Mouse (Mus musculus) G1E (cell line): ENCODE measurements around the gene Adam23. TPM values are rescaled to one million over a fixed set of nuclear protein-coding genes. Genes with fewer than 3 reads are reported as not detected.

ENCODE experiments used
- ATAC-seq: 2 replicates; pipeline ENCODE4 v1.8.0; 2016; ENCODE audit warnings: mild to moderate bottlenecking; ENCODE audit not compliant: insufficient number of reproducible peaks, poor library complexity, low FRiP score, severe bottlenecking; ENCODE audit errors: extremely low read depth
- DNase-seq: peaks from one replicate; pipeline ENCODE4 v3.0.0; 2012; ENCODE audit warnings: low spot score
- H3K27me3 ChIP-seq: 2 replicates; pipeline ENCODE4 v1.6.1; 2012; ENCODE audit warnings: mild to moderate bottlenecking, low read length, inconsistent platforms; ENCODE audit not compliant: insufficient read depth
- H3K36me3 ChIP-seq: replicated peaks from 2 replicates; pipeline ENCODE3; 2012; ENCODE audit warnings: mild to moderate bottlenecking, inconsistent platforms
- H3K4me1 ChIP-seq: 2 replicates; pipeline ENCODE4 v1.6.1; 2012; ENCODE audit warnings: low read depth, low read length, inconsistent platforms, mixed read lengths; ENCODE audit not compliant: insufficient read depth
- H3K4me3 ChIP-seq: 2 replicates; pipeline ENCODE4 v1.5.1; 2012; ENCODE audit warnings: low read depth, mild to moderate bottlenecking, inconsistent platforms, low read length, moderate library complexity, mixed read lengths
- H3K9me3 ChIP-seq: replicated peaks from 2 replicates; pipeline ENCODE4 v1.6.1; 2012; ENCODE audit warnings: inconsistent platforms
- CTCF ChIP-seq: IDR thresholded peaks from 2 replicates; pipeline ENCODE4 v1.5.1; 2012; ENCODE audit warnings: low read depth, low read length, inconsistent platforms, mixed read lengths
- GATA1 ChIP-seq: IDR thresholded peaks from 2 replicates; pipeline ENCODE4 v1.6.1; 2012; ENCODE audit warnings: borderline replicate concordance, low read length, inconsistent platforms, mixed read lengths
- GATA2 ChIP-seq: IDR thresholded peaks from 2 replicates; pipeline ENCODE4 v1.6.1; 2012; ENCODE audit warnings: low read depth, low read length, inconsistent platforms, borderline replicate concordance
- POLR2AphosphoS5 ChIP-seq: IDR thresholded peaks from 2 replicates; pipeline ENCODE4 v1.6.1; 2012; ENCODE audit warnings: low read depth, low read length, inconsistent platforms; ENCODE audit not compliant: insufficient replicate concordance
- TAL1 ChIP-seq: conservative IDR thresholded peaks from 2 replicates; pipeline ENCODE4 v1.6.1; 2012; ENCODE audit warnings: low read depth, low read length, inconsistent platforms, mixed read lengths
- polyA plus RNA-seq: library from polyadenylated mRNA; stranded (reverse); fragments of >175 nt; gene quantifications from 2 replicates; pipeline ENCODE4 v1.2.3, GENCODE M21; 2012
- total RNA-seq, 2 experiments: library from RNA; stranded (forward) in 1 of 2; stranded (reverse) in 1 of 2; fragments of 200-1000 nt in 1 of 2; fragments of >200 nt in 1 of 2; fragmentation: Nextera tagmentation in 1 of 2; gene quantifications; 2 replicates each; pipeline ENCODE4 v1.2.3; 2014 to 2017

Adam23 gene
- total and polyA plus RNA-seq, 3 experiments: 0.33 TPM; not detected in 2

- H3K4me3 ChIP-seq: no peak overlapping the region
- ATAC-seq (no peak), DNase-seq (no peak)
- no peaks in the 10 kb centered on the region for H3K9me3 ChIP-seq
- peaks cover 8% of the 10 kb centered on the region; the same call in 1 of the 2 replicates for H3K27me3 ChIP-seq
- TF ChIP-seq GATA2 (no peak), CTCF (no peak), POLR2AphosphoS5 (no peak), GATA1 (no peak), TAL1 (no peak)
- no peaks in the 10 kb centered on the region for H3K36me3 ChIP-seq
- no peaks in the 10 kb centered on the region for H3K4me1 ChIP-seq
These were observed 13.8 kb upstream of the Adam23 start for GRCm38 (mm10) chr1:63431842-63432241.

GRCm38 (mm10) chr1:63434052-63434451 is 11.6 kb upstream of the Adam23 start:
- no peaks in the 10 kb centered on the region for H3K36me3 ChIP-seq
- ATAC-seq: no peak
- TF ChIP-seq GATA1 (no peak), GATA2 (no peak), TAL1 (no peak), CTCF (no peak), POLR2AphosphoS5 (no peak)

GRCm38 (mm10) chr1:63437529-63437928 is 8.2 kb upstream of the Adam23 start:
- Histone ChIP-seq H3K4me3 (no peak overlapping the region), H3K36me3 (no peaks in the 10 kb centered on the region), H3K4me1 (peaks cover 8% of the 10 kb centered on the region), H3K9me3 (no peaks in the 10 kb centered on the region), H3K27me3 (peaks cover 6% of the 10 kb centered on the region; the same call in 1 of the 2 replicates)
- DNase-seq: peak; percentile 16
- ATAC-seq: peak; percentile 49; the same call in 1 of the 2 replicates
- no peak for TF ChIP-seq GATA1
- TF ChIP-seq POLR2AphosphoS5: no peak
- TF ChIP-seq CTCF: no peak
- TF ChIP-seq TAL1: no peak
- TF ChIP-seq GATA2: no peak

More at GRCm38 (mm10) chr1:63434052-63434451, 11.6 kb upstream of the Adam23 start:
- H3K9me3 ChIP-seq: no peaks in the 10 kb centered on the region
- H3K4me3 ChIP-seq: no peak overlapping the region
- DNase-seq: no peak
- H3K27me3 ChIP-seq: peaks cover 9% of the 10 kb centered on the region; the same call in 1 of the 2 replicates
- peaks cover 4% of the 10 kb centered on the region; the same call in 1 of the 2 replicates for H3K4me1 ChIP-seq

- Histone ChIP-seq H3K9me3 (no peaks in the 10 kb centered on the region), H3K36me3 (no peaks in the 10 kb centered on the region), H3K4me3 (no peak overlapping the region), H3K27me3 (peaks cover 16% of the 10 kb centered on the region; the same call in 1 of the 2 replicates), H3K4me1 (peaks cover 8% of the 10 kb centered on the region)
- ATAC-seq: no peak
- TF ChIP-seq GATA2 (no peak), TAL1 (no peak), POLR2AphosphoS5 (no peak), CTCF (no peak), GATA1 (no peak)
- DNase-seq: no peak
These were observed 3.5 kb upstream of the Adam23 start for GRCm38 (mm10) chr1:63442186-63442585.

- DNase-seq (no peak), ATAC-seq (no peak)
- peaks cover 6% of the 10 kb centered on the region for H3K4me1 ChIP-seq
- H3K36me3 ChIP-seq: no peaks in the 10 kb centered on the region
- TF ChIP-seq CTCF: no peak
- no peak for TF ChIP-seq GATA1
- no peak for TF ChIP-seq TAL1
- no peak for TF ChIP-seq POLR2AphosphoS5
- TF ChIP-seq GATA2: no peak
- no peaks in the 10 kb centered on the region for H3K9me3 ChIP-seq
- H3K27me3 ChIP-seq: peaks cover 16% of the 10 kb centered on the region; the same call in 1 of the 2 replicates
- H3K4me3 ChIP-seq: no peak overlapping the region
These were observed 3.1 kb upstream of the Adam23 start for GRCm38 (mm10) chr1:63442616-63443015.

GRCm38 (mm10) chr1:63445149-63445609 is 512 bp upstream of the Adam23 start:
- H3K27me3 ChIP-seq: peaks cover 12% of the 10 kb centered on the region; the same call in 1 of the 2 replicates
- ATAC-seq: no peak
- no peak for TF ChIP-seq GATA1
- no peak for TF ChIP-seq CTCF
- TF ChIP-seq POLR2AphosphoS5: no peak
- TF ChIP-seq TAL1: no peak
- no peak for TF ChIP-seq GATA2
- peaks cover 4% of the 10 kb centered on the region for H3K4me1 ChIP-seq
- DNase-seq: no peak
- no peak overlapping the region for H3K4me3 ChIP-seq
- no peaks in the 10 kb centered on the region for H3K36me3 ChIP-seq
- H3K9me3 ChIP-seq: no peaks in the 10 kb centered on the region
